Mouse (Mus musculus) midbrain, embryonic 16.5 days (tissue): Measurements from ENCODE around the gene Slc45a3. TPM values are rescaled to one million over a fixed set of nuclear protein-coding genes. Genes with fewer than 3 reads are reported as not detected.
A peak's percentile ranks its signal among the peaks of the same experiment; 100 is the strongest.

Experiments used
- ATAC-seq: fragments of 200-750 bp; cut with Nextera tagmentation; 2 replicates; pipeline ENCODE4 v1.8.0; 2017; ENCODE audit warnings: moderate TSS enrichment
- H3K27ac ChIP-seq: fragments of 300-500 bp; sonication (generic); 2 replicates; pipeline ENCODE4 v1.5.1; 2014; ENCODE audit warnings: mild to moderate bottlenecking, low read length, mixed read lengths
- H3K27me3 ChIP-seq: fragments of 300-500 bp; sonication (generic); 2 replicates; pipeline ENCODE4 v1.6.1; 2014; ENCODE audit warnings: low read depth, low read length, mixed read lengths; ENCODE audit not compliant: control insufficient read depth, insufficient read depth
- H3K36me3 ChIP-seq: fragments of 300-500 bp; sonication (generic); 2 replicates; pipeline ENCODE4 v1.6.1; 2014; ENCODE audit warnings: mild to moderate bottlenecking, low read length, moderate library complexity, mixed read lengths; ENCODE audit not compliant: control insufficient read depth, insufficient read depth
- H3K4me1 ChIP-seq: fragments of 300-500 bp; sonication (generic); 2 replicates; pipeline ENCODE4 v1.6.1; 2014; ENCODE audit warnings: mild to moderate bottlenecking, low read length, mixed read lengths; ENCODE audit not compliant: control insufficient read depth, insufficient read depth
- H3K4me2 ChIP-seq: fragments of 300-500 bp; sonication (generic); 2 replicates; pipeline ENCODE4 v1.6.1; 2014; ENCODE audit warnings: mild to moderate bottlenecking, low read length, mixed read lengths
- H3K4me3 ChIP-seq: fragments of 300-500 bp; sonication (generic); 2 replicates; pipeline ENCODE4 v1.5.1; 2014; ENCODE audit warnings: low read depth, mild to moderate bottlenecking, low read length, moderate library complexity, mixed read lengths
- H3K9ac ChIP-seq: fragments of 300-500 bp; sonication (generic); 2 replicates; pipeline ENCODE4 v1.6.1; 2014; ENCODE audit warnings: low read depth, low read length, mixed read lengths
- H3K9me3 ChIP-seq: fragments of 300-500 bp; sonication (generic); replicated peaks from 2 replicates; pipeline ENCODE4 v1.6.1; 2014; ENCODE audit warnings: mild to moderate bottlenecking, low read length, mixed read lengths; ENCODE audit not compliant: control insufficient read depth, poor library complexity, severe bottlenecking
- WGBS: fragments of 180-500 bp; shearing (Covaris S2); extraction: QIAGEN DNeasy Blood & Tissue Kit; methylation state at CpG from one replicate; pipeline ENCODE4 v1.1.7; 2014; 5-methylcytosine and 5-hydroxymethylcytosine counted together
- polyA plus RNA-seq: library from polyadenylated mRNA; unstranded; fragments of >200 nt; fragmentation: Nextera tagmentation; extraction: Ambion mirVana; gene quantifications from 2 replicates; pipeline ENCODE4 v1.2.1, GENCODE M21; 2015

The Slc45a3 gene
- polyA plus RNA-seq, 1 experiment from 2014 or later, result 2.3 TPM

DNA sequence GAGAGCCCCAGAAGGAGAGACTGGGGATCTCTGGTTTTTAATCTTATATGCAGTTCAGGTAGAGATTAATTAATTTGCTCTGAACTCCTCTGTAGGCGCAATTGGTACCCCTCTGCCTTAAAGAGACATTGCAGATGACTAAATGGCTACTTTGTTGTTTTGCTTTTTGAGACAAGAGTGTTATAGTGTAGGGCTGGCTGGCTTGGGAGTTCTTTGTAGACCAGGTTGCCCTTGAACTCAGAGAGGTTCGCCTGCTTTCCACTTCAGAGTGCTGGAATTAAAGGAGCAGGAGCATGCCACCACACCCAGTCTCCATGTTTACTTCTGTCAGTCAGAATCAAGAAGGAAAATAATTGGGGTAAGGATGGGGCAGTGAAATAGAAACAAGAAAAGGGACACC, 40.3 kb downstream of the Slc45a3 start:
- no peak for ATAC-seq
- peaks cover 4% of the 10 kb centered on the region for H3K4me1 ChIP-seq
- no peak overlapping the region for H3K9ac ChIP-seq
- 72% methylated on average over 2 of the region's 2 CpGs for WGBS
- no peaks in the 10 kb centered on the region for H3K36me3 ChIP-seq
- no peak overlapping the region for H3K27ac ChIP-seq
- no peaks in the 10 kb centered on the region for H3K9me3 ChIP-seq
- no peaks in the 10 kb centered on the region for H3K27me3 ChIP-seq
- H3K4me3 ChIP-seq, result no peak overlapping the region
- H3K4me2 ChIP-seq, result no peak overlapping the region

DNA sequence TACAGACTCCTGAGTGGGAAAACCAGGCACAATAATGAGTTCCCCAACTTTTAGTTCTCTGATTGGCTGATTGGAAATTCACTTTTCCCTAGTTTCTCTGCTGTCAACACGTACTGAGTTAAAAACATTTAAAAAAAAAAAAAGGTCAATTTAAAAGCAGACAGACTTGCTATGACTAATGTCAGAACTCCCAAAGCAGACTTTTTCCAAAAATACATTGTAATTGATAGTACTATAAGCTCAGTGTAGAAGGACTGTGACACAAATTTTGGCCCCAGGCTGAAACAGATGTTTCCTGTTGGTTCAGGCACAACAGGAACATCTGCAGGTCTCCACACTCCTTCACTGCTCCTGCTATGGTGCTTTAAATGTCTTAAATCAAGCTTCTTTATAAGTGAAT, 41.0 kb downstream of the Slc45a3 start:
- Histone ChIP-seq H3K27ac (no peak overlapping the region), H3K9ac (no peak overlapping the region), H3K9me3 (no peaks in the 10 kb centered on the region), H3K4me2 (no peak overlapping the region), H3K4me3 (no peak overlapping the region), H3K4me1 (peaks cover 10% of the 10 kb centered on the region), H3K27me3 (no peaks in the 10 kb centered on the region), H3K36me3 (no peaks in the 10 kb centered on the region)
- WGBS, result 79% methylated on average over 1 of the region's 1 CpGs
- ATAC-seq, result no peak

DNA sequence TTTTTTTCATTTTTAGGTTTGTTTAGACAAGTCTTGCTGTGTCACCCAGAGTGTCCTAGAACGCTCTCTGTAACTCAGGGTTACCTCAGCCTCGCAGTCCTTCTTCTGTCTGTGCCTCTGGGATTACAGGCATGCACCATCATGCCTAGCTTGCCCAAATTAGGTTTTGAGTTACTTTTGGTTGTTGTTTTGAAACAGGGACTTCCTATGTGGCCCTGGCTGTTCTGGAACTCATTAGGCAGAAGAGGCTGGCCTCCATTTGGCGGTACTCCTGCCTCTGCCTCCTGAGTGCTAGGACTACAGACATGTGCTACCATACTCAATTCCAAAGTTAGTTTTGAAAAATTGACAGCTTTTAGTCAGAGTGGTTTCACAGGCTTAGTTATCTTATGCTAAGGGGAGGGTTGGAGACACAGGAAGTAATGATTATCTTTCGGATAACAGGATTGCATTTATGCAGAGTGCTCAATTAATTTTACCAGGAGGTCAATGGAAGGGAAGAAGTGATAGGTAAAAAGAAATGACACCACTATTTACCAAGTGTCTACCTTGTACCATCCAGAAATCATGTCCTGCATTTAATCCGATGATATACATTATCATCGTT, 41.9 kb downstream of the Slc45a3 start:
- H3K4me3 ChIP-seq, result no peak overlapping the region
- no peak overlapping the region for H3K9ac ChIP-seq
- H3K36me3 ChIP-seq, result no peaks in the 10 kb centered on the region
- peaks cover 18% of the 10 kb centered on the region for H3K4me1 ChIP-seq
- no peak overlapping the region for H3K27ac ChIP-seq
- ATAC-seq, result no peak
- H3K9me3 ChIP-seq, result no peaks in the 10 kb centered on the region
- no peak overlapping the region for H3K4me2 ChIP-seq
- H3K27me3 ChIP-seq, result no peaks in the 10 kb centered on the region
- WGBS, result 89% methylated on average over 6 of the region's 6 CpGs

DNA sequence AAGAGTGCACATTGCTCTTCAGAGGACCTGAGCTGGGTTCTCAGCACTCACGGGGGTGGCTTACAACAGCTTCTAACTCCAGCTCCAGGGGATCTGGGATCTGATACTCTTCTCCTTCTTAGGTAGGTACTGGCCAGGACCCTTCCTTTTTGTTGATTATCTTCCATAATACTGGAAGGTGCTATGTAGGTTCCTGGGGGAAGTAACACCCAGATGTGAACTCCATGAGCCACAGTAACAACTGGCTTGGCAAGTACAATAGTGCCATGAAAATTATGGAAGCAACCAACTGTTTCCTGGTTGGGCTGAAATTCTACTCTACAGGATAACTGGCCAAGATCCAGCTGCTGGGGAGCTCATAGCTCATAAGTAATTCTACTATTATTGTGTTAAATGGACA, 42.7 kb downstream of the Slc45a3 start:
- Histone ChIP-seq H3K9me3 (no peaks in the 10 kb centered on the region), H3K4me1 (peaks cover 23% of the 10 kb centered on the region), H3K4me3 (no peak overlapping the region), H3K4me2 (no peak overlapping the region), H3K9ac (no peak overlapping the region), H3K27me3 (no peaks in the 10 kb centered on the region), H3K27ac (no peak overlapping the region), H3K36me3 (no peaks in the 10 kb centered on the region)
- WGBS, result 96% methylated on average over 1 of the region's 1 CpGs
- no peak for ATAC-seq

DNA sequence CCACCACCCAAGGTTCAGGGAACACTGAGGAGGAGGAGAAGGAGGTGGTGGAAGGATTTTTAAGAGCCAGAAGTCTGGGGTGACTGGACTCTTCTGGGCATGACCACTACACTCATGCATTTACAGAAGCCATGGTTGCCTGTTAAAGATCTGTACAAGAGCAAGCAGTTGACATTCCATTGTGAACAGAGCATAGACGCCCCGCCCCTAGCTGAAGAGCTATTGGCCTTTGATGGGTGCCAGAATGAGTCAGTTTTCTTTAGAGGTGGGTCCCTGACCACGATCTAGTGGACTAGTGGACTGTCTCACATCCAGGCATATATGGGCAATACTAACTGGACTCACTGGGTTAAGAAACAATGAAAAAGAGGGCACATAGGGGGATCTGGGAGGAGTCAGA, 43.3 kb downstream of the Slc45a3 start:
- H3K36me3 ChIP-seq, result no peaks in the 10 kb centered on the region
- no peaks in the 10 kb centered on the region for H3K9me3 ChIP-seq
- no peak overlapping the region for H3K9ac ChIP-seq
- no peak overlapping the region for H3K4me3 ChIP-seq
- no peak overlapping the region for H3K27ac ChIP-seq
- H3K27me3 ChIP-seq, result no peaks in the 10 kb centered on the region
- H3K4me2 ChIP-seq, result no peak overlapping the region
- WGBS, result 91% methylated on average over 3 of the region's 3 CpGs
- ATAC-seq, result no peak
- H3K4me1 ChIP-seq, result peaks cover 24% of the 10 kb centered on the region

DNA sequence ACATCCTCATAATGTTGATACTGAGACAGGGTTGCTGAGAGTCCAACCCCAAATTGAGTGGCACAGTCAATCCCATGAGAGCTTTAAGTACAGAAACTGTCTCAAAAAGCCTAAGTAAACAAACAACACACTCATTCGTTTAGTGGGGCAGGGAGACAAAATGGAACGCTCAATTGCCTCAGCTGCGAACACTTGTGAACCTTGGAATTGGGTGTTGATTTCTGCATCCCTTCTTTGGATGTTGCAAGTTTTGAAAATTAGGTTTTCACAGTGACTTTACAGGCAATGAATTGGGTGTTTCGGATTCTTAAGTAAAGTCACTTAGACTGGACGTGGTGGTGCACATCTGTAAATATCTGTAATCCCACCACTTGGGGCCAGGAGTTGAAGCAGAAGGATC, 44.0 kb downstream of the Slc45a3 start:
- peak overlapping the region; percentile 98 for H3K27ac ChIP-seq
- H3K27me3 ChIP-seq, result no peaks in the 10 kb centered on the region
- H3K4me2 ChIP-seq, result peak overlapping the region; percentile 50
- no peak for ATAC-seq
- no peaks in the 10 kb centered on the region for H3K9me3 ChIP-seq
- H3K9ac ChIP-seq, result peak overlapping the region; percentile 44; the same call in 1 of the 2 replicates
- H3K4me3 ChIP-seq, result peak overlapping the region; percentile 90
- 34% methylated on average over 5 of the region's 5 CpGs for WGBS
- H3K36me3 ChIP-seq, result no peaks in the 10 kb centered on the region
- H3K4me1 ChIP-seq, result peaks cover 24% of the 10 kb centered on the region

DNA sequence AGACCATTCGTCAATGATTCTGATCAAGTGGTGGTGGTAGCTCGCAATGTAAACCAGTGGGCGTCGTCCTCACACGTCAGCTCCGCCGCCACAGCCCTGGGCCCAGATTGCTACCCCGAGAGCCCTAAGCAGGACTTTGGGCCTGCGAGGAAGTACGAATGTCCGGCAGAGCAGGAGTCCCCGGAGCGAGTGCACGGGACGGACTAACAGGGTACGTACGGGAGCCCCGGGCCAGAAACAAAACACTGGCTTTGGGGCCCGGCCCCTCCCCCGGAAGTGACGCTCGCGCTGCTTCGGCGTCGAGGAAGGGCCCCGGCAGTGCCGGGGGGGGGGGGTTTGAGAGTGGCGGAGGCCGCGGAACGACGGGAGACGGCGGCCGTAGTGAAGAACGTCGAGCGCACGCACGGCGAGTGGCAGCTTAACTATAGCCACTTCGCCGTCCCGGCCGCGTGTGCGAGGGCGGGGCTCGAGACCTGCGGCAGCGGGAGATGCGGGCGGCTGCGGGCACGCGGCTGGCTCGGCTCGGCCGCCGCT, 44.6 kb downstream of the Slc45a3 start, which contains the start of gene Elk4:
Gene Elk4, plus strand, starts transcription at position 326 of the 534 bp plus-strand sequence.
- Histone ChIP-seq H3K36me3 (no peaks in the 10 kb centered on the region), H3K4me1 (peaks cover 24% of the 10 kb centered on the region), H3K9me3 (no peaks in the 10 kb centered on the region), H3K27ac (peak within 1 kb of the TSS; percentile 98), H3K27me3 (no peaks in the 10 kb centered on the region), H3K4me2 (peak within 1 kb of the TSS; percentile 92), H3K4me3 (peak within 1 kb of the TSS; percentile 90), H3K9ac (peak within 1 kb of the TSS; percentile 94)
- peak; percentile 94 for ATAC-seq
- WGBS, result under 1% methylated on average over 52 of the region's 61 CpGs

DNA sequence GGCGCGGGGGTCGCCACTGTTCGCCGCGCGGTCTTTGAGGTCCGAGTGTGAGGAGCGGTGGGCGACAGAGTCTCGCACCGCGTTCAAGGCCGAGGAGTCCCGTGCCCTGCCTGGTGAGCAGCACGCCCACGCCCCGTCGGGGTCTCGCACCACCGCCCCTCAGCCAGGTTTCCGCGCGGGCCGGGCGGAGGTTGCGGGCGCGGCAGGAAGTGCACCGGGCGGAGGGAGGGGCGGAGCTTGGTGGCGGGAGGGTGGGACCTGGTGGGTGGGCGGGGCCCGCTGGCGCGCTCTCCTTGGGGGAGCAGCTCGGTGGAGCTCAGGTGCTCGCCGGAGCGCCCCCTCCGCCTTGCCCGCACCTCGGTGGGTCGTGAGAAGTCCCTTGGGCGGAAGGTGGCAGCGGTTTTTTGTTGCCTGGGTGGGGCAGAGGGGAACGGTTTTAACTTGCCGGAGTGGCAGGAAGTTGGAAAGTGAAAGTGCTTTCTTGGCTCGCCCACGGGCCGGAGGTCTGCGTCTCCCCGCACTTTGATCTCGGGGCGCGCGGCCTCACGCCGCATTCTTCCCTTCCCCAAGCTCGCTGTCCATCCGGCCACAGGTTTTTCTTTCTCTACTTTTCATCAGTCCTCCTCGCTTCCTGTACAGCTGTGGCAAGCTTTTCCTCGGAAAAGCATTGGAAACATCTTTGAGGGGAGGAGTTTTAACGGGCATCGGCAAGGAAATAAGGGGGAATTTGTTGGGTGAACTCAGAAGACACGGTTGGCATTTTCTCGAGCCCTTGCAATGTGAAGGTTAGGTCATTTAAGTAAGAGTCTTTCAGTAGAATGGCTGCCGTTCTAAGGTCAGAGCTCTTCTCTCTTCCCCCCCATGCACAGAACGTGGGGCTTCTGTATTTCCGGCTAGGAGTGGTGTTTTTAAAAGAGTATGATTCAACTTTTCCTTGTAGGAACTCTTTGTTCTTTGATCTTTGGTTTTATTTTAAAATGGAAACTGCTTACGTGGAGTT, 45.4 kb downstream of the Slc45a3 start:
- Histone ChIP-seq H3K27ac (peak overlapping the region; percentile 98), H3K27me3 (no peaks in the 10 kb centered on the region), H3K9ac (peak overlapping the region; percentile 94), H3K36me3 (no peaks in the 10 kb centered on the region), H3K4me3 (peak overlapping the region; percentile 90), H3K9me3 (no peaks in the 10 kb centered on the region), H3K4me2 (peak overlapping the region; percentile 92), H3K4me1 (peaks cover 24% of the 10 kb centered on the region)
- WGBS, result 1% methylated on average over 68 of the region's 72 CpGs
- peak; percentile 93 for ATAC-seq
